In the genomic region with DNA sequence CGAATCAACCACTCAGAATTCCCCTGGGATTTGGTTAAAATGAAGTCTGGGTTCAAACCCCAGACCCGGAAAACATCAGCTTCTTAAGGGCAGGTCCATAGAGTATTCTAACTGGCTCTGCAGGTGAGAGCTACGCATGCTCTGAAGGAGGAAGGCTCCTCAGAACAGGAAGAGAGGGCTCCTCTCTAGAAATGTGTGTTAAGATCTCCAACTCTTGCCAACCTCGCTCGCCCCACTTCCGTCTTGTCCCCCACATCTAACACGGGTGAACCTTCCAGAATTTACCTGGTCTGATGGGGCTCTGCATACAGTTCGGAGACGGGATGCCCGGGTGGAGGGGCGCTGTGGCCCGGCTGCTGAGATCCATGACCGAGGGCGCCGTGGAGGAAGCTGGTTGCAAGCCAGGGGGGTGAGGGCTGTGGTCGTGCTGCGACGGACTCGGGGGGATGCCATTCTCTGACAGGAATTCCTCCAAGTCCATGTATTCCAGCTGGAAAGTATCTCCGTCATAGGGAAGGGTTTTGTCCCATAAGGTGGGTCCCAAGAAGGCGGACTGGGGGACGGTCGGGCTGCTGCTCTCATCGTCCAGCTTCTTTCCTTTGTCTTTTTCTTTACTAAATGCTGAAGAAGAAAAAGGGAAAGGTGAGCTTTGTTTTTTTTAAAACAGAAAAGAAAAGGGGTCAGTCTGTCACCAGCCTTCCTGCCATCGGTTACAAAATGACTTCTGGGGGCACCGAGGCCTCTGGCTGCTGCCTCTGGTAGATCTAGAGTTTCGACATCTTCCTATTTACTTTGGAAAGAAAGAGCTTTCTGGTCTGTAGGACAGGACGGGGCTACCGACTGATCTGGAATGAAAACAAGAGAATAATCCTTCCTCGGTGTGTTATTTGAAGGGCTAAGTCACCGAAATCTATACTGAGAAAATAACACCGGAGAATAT, we compare ENCODE assay signal across 8 mouse cellular contexts. TPM values are rescaled to one million over a fixed set of nuclear protein-coding genes. Genes with fewer than 3 reads are reported as not detected.
DNase-seq lines count a peak whose midpoint lies in the region; ATAC-seq and TF ChIP-seq lines count a peak whose summit lies in the region.

No protein-coding gene starts in this region.

- H3K27me3 ChIP-seq in embryonic facial prominence, embryonic 14.5 days (replicated peaks; ENCODE audit: control insufficient read depth, insufficient read depth, low read length): peaks cover 18% of the 10 kb centered on the region
- peaks cover 44% of the 10 kb centered on the region for H3K27me3 ChIP-seq in limb, embryonic 14.5 days (ENCODE audit: control insufficient read depth, insufficient read depth, low read length)
- H3K27me3 ChIP-seq in splenic B cell, adult 2 months (ENCODE audit: control insufficient read depth, insufficient read depth, low read length, poor library complexity, severe bottlenecking): peaks cover 7% of the 10 kb centered on the region

- WGBS in embryonic facial prominence, embryonic 14.5 days: 43% methylated on average over 32 of the region's 32 CpGs
- 48% methylated on average over 32 of the region's 32 CpGs for WGBS in limb, embryonic 14.5 days

- H3K9me3 ChIP-seq in embryonic facial prominence, embryonic 14.5 days (ENCODE audit: control insufficient read depth, low read length): no peaks in the 10 kb centered on the region
- H3K9me3 ChIP-seq in limb, embryonic 14.5 days (ENCODE audit: control insufficient read depth, low read length): no peaks in the 10 kb centered on the region

- no peak for TF ChIP-seq POLR2A in limb, embryonic 14.5 days (IDR thresholded peaks at IDR 0.05; ENCODE audit: borderline replicate concordance, extremely low read depth, insufficient read depth, insufficient read length)

- H3K27ac ChIP-seq in layer of hippocampus, adult 2 months: peak overlapping the region; percentile 81; the same call in 1 of the 2 replicates
- no peak overlapping the region for H3K27ac ChIP-seq in embryonic facial prominence, embryonic 14.5 days (replicated peaks; ENCODE audit: low read depth, low read length)
- H3K27ac ChIP-seq in limb, embryonic 14.5 days (replicated peaks; ENCODE audit: low read depth, low read length): no peak overlapping the region

- no peak for TF ChIP-seq CTCF in layer of hippocampus, adult 2 months (conservative IDR thresholded peaks at IDR 0.05)

- peak overlapping the region; percentile 34; the same call in 1 of the 2 replicates for H3K9ac ChIP-seq in embryonic facial prominence, embryonic 14.5 days (ENCODE audit: low read depth, low read length)
- H3K9ac ChIP-seq in limb, embryonic 14.5 days (ENCODE audit: low read depth, low read length, severe bottlenecking): no peak overlapping the region

- H3K4me1 ChIP-seq in embryonic facial prominence, embryonic 14.5 days (ENCODE audit: control insufficient read depth, insufficient read depth, low read length): peaks cover 19% of the 10 kb centered on the region
- peaks cover 12% of the 10 kb centered on the region; the same call in 1 of the 2 replicates for H3K4me1 ChIP-seq in limb, embryonic 14.5 days (ENCODE audit: control insufficient read depth, insufficient read depth, low read length)

- peak overlapping the region; percentile 86 for H3K4me3 ChIP-seq in layer of hippocampus, adult 2 months
- peak overlapping the region; percentile 56 for H3K4me3 ChIP-seq in embryonic facial prominence, embryonic 14.5 days (ENCODE audit: low read depth, low read length)
- no peak overlapping the region for H3K4me3 ChIP-seq in limb, embryonic 14.5 days (replicated peaks; ENCODE audit: low read length)

- 0 out of 2 replicates have a peak, but pooled peaks cover 4% of the 10 kb centered on the region for H3K36me3 ChIP-seq in embryonic facial prominence, embryonic 14.5 days (ENCODE audit: control insufficient read depth, insufficient read depth, low read length)
- no peaks in the 10 kb centered on the region for H3K36me3 ChIP-seq in limb, embryonic 14.5 days (ENCODE audit: control insufficient read depth, insufficient read depth, low read length)
- H3K36me3 ChIP-seq in splenic B cell, adult 2 months (ENCODE audit: control insufficient read depth, insufficient read depth, low read length, poor library complexity, severe bottlenecking): no peaks in the 10 kb centered on the region

- peak overlapping the region; percentile 93 for H3K4me2 ChIP-seq in embryonic facial prominence, embryonic 14.5 days (ENCODE audit: low read depth, low read length)
- peak overlapping the region; percentile 94; the same call in 1 of the 2 replicates for H3K4me2 ChIP-seq in limb, embryonic 14.5 days (replicated peaks; ENCODE audit: low read depth, low read length, severe bottlenecking)

- DNase-seq in layer of hippocampus, adult 2 months (ENCODE audit: low spot score in 2 of 2): no peak
- DNase-seq in layer of hippocampus, postnatal 10 days (ENCODE audit: low spot score in 2 of 2): no peak
- DNase-seq in embryonic facial prominence, embryonic 14.5 days (ENCODE audit: low spot score): no peak
- no peak for DNase-seq in limb, embryonic 14.5 days (ENCODE audit: low spot score)
- peak; percentile 17 for DNase-seq in splenic B cell, adult 2 months (ENCODE audit: low read depth, low spot score)
- DNase-seq in testis, postnatal 14 days (ENCODE audit: low spot score): no peak
- no peak for DNase-seq in spleen, postnatal 10 days (ENCODE audit: low spot score in 2 of 2)
- no peak for DNase-seq in adrenal gland, postnatal 10 days

- no peak for ATAC-seq in embryonic facial prominence, embryonic 14.5 days (ENCODE audit: low read depth)
- no peak for ATAC-seq in limb, embryonic 14.5 days (ENCODE audit: low FRiP score, low read depth)

RNA-seq across cellular contexts. Expression of gene Hlf, which starts 2.9 kb away (rescaled TPM):
- 10 to 100 TPM; 87.7 to 88.2 TPM for total RNA-seq in layer of hippocampus, adult 2 months (2021)
- total RNA-seq in layer of hippocampus, postnatal 10 days (2021): 10 to 100 TPM; 29.6 to 31.3 TPM
- 5.1 and 6.2 TPM in 2 replicates for polyA plus RNA-seq in embryonic facial prominence, embryonic 14.5 days (2014; fragmentation: Nextera tagmentation; extraction: Ambion mirVana)
- polyA plus RNA-seq in limb, embryonic 14.5 days (2012; rRNA removed): 2.8 and 3.7 TPM in 2 replicates
- polyA plus RNA-seq in limb, embryonic 14.5 days (2014; fragmentation: Nextera tagmentation; extraction: Ambion mirVana): 2.2 and 2.9 TPM in 2 replicates
- total RNA-seq in adrenal gland, postnatal 10 days (2021): 10 to 100 TPM; 22.5 to 22.8 TPM
